Mouse (Mus musculus) brain, embryonic 14.5 days (tissue): Measurements from ENCODE around the gene Itga7.

Source experiments
- CTCF ChIP-seq: fragments of 200-500 bp; IDR thresholded peaks from 2 replicates; pipeline ENCODE4 v1.5.1; 2012; ENCODE audit warnings: inconsistent platforms, mild to moderate bottlenecking, moderate library complexity, borderline replicate concordance; ENCODE audit not compliant: insufficient read depth, insufficient read length; ENCODE audit errors: extremely low read depth
- POLR2A ChIP-seq: fragments of 200-500 bp; IDR thresholded peaks from 2 replicates; pipeline ENCODE4 v1.6.1; 2012; ENCODE audit warnings: mild to moderate bottlenecking, inconsistent platforms, borderline replicate concordance; ENCODE audit not compliant: poor library complexity, insufficient read depth, insufficient read length, severe bottlenecking; ENCODE audit errors: extremely low read depth

- no peak for TF ChIP-seq CTCF
- no peak for TF ChIP-seq POLR2A
Measured at GRCm38 (mm10) chr10:128901409-128901808, 32.2 kb upstream of the Itga7 start.
